Mouse (Mus musculus) spleen, embryonic (tissue): Measurements from ENCODE around the gene Ear2.
"Not testable (repeated sequence)": the region's sequence is repeated elsewhere in the genome, so short reads cannot be mapped to it uniquely, and the experiment has no call there.

Experiments used
- CTCF ChIA-PET: fragments of 350-600 bp; sonication (Branson Sonifier 250); formaldehyde crosslinking; loops from one replicate; lab custom pipeline; 2022; lab: Charles Lee

Gene Ear2

DNA sequence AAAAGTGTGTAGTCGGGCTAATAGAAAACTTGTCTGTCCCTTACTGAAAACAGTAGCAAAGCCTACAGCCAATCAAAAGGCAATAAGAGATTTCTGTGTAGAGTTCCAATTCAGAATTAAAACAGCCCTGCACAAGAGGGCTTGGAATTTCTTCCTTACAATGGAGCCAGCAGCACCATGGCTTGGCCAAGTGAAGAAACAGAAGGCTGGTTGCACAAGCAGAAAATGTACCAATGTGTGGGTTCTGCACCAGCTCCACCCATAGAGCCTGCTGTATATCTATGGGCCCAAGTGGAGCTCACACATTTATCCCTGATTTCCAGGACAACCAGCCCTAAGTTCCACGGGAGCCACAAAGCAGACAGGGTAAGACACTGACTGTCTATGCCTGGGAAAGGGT lies at the start of gene Ear2:
TSS of gene Ear2 (plus strand) at position 301 of the 400 bp plus-strand sequence.
- CTCF ChIA-PET, result not testable (repeated sequence)

- CTCF ChIA-PET, result not testable (repeated sequence)
These were observed 34.6 kb upstream of the Ear2 start for GRCm38 (mm10) chr14:44067879-44068278.

- CTCF ChIA-PET, result not testable (repeated sequence)
These were observed 31.9 kb upstream of the Ear2 start for GRCm38 (mm10) chr14:44070595-44070994.

DNA sequence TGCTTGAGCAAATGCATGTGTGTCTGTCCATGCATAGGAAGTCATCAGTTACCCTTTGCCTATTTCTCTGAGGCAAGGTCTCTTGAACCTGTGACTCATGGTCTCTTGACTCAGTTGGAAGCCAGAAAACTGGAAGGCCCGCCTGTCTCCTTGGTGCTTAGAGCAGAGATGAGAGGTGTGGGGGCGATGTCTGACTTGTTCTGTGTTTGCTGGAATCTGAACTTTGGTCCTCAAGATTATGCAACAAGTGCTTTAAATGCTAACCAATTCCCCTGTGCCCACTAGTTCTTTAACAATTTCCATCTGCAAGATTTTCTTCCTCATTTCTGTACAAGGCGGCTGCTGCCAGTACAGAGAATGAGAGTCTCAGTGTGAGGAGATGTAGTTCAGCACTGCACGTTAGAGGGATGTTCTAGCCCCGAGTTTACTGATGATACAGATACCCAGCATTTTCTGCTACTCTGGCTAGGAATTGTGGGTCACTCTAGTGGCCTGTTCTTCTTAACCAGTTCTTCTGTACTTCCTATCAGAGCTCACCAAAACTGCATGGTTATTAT lies 24.6 kb upstream of the Ear2 start:
- CTCF ChIA-PET, result not testable (repeated sequence)

GRCm38 (mm10) chr14:44086588-44086987 lies 15.9 kb upstream of the Ear2 start:
- CTCF ChIA-PET, result not testable (repeated sequence)

DNA sequence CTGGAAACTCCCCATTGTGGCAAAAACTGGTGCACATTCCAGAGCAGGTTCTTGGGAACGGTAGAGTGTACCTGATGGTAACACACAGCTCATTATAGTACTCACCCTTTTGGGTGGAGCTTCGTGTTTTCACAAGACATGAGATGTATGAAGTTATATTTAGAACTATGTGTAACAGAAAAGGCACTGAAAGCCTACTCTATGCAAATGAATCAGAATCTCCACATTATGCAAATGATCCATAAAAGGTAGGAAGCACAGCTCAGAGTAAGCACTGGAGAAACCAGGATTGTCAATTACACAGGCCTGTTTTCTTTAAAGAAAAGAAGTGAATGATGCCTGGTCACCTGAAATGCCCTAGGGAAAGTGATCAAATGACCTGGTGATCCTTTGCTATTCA lies 14.9 kb upstream of the Ear2 start:
- CTCF ChIA-PET, result not testable (repeated sequence)

DNA sequence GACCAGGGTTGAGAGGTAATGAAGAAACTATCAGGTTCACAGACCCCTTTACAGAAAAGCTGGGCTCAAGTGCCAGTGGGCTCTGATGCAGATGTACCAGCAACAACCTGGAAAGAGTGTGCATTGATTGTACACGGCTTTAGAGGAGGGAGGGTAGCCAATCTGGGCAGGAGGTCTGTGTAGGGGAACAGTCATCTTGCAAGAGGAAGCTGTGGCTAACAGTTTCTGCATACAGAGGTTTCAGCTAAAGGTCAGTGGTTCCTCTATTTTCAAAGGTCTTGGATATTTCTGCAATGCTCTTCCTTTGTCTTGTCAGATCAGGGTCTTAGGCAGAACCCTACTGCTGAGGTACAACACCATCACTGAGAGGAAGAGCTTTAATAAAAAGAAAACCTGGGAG lies 10.9 kb upstream of the Ear2 start:
- CTCF ChIA-PET, result not testable (repeated sequence)

GRCm38 (mm10) chr14:44094445-44094844 lies 8.0 kb upstream of the Ear2 start:
- CTCF ChIA-PET, result not testable (repeated sequence)

- CTCF ChIA-PET, result not testable (repeated sequence)
These were observed 2.4 kb upstream of the Ear2 start for GRCm38 (mm10) chr14:44100030-44100429.

DNA sequence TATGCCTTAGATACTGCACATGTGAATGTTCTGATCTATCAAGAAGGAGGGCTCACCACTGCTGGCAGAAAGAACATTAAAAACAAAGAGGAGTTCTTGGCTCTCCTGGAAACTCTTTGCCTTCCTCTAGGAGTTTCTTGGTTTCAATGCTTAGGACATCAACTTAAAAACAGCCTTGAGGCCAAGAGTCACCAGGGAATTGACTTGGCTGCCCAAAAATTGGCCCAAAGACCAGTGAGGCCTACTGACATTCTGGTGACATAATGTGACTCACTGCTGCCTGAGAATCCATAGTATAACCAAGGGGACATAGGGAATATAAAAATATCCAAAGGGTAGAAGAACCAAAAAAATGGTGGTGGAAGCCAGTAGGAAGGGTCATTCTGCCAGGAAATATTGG lies 8.5 kb downstream of the Ear2 start:
- CTCF ChIA-PET, result no interaction called here

- CTCF ChIA-PET, result not testable (repeated sequence)
These were observed 21.1 kb downstream of the Ear2 start, which contains the start of gene Gm3327 for GRCm38 (mm10) chr14:44123551-44123950. Gene Gm3327 (plus strand): TSS chr14:44123851.
